Mouse (Mus musculus) cortical plate, adult 2 months (tissue): ENCODE measurements around the gene Gm10718.
"Not testable (repeated sequence)": the region's sequence is repeated elsewhere in the genome, so short reads cannot be mapped to it uniquely, and the experiment has no call there.

Source experiments
- CTCF ChIP-seq: fragments of 200-500 bp; IDR thresholded peaks from 2 replicates; pipeline ENCODE4 v1.5.1; 2011; ENCODE audit warnings: mild to moderate bottlenecking, control low read depth, low read length; ENCODE audit not compliant: insufficient read depth; ENCODE audit errors: extremely low read depth
- POLR2A ChIP-seq: fragments of 200-500 bp; IDR thresholded peaks from 2 replicates; pipeline ENCODE4 v1.6.1; 2011; ENCODE audit warnings: mild to moderate bottlenecking, low read length, control low read depth; ENCODE audit not compliant: insufficient read depth; ENCODE audit errors: extremely low read depth

DNA sequence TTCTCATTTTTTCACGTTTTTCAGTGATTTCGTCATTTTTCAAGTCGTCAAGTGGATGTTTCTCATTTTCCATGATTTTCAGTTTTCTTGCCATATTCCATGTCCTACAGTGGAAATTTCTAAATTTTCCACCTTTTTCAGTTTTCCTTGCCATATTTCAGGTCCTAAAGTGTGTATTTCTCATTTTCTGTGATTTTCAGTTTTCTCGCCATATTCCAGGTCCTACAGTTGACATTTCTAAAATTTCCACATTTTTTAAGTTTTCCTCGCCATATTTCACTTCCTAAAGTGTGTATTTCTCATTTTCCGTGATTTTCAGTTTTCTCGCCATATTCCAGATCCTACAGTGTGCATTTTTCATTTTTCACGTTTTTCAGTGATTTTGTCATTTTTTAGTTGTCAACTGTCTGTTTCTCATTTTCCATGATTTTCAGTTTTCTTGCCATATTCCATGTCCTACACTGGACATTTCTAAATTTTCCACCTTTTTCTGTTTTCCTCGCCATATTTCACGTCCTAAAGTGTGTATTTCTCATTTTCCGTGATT, 10.5 kb upstream of the Gm10718 start, which contains the start of gene Gm10721:
- TF ChIP-seq CTCF, POLR2A: not testable (repeated sequence)
